Mouse (Mus musculus) lung, adult 2 months (tissue): ENCODE data around the gene Rbms3.

ENCODE experiments used
- CTCF ChIP-seq: fragments of 200-500 bp; IDR thresholded peaks from 2 replicates; pipeline ENCODE4 v1.5.1; 2011; ENCODE audit warnings: mild to moderate bottlenecking, low read length, control low read depth; ENCODE audit not compliant: insufficient read depth
- POLR2A ChIP-seq: fragments of 200-500 bp; IDR thresholded peaks from 2 replicates; pipeline ENCODE4 v1.6.1; 2011; ENCODE audit warnings: low read depth, mild to moderate bottlenecking, control low read depth, low read length, borderline replicate concordance; ENCODE audit errors: extremely low read depth

DNA sequence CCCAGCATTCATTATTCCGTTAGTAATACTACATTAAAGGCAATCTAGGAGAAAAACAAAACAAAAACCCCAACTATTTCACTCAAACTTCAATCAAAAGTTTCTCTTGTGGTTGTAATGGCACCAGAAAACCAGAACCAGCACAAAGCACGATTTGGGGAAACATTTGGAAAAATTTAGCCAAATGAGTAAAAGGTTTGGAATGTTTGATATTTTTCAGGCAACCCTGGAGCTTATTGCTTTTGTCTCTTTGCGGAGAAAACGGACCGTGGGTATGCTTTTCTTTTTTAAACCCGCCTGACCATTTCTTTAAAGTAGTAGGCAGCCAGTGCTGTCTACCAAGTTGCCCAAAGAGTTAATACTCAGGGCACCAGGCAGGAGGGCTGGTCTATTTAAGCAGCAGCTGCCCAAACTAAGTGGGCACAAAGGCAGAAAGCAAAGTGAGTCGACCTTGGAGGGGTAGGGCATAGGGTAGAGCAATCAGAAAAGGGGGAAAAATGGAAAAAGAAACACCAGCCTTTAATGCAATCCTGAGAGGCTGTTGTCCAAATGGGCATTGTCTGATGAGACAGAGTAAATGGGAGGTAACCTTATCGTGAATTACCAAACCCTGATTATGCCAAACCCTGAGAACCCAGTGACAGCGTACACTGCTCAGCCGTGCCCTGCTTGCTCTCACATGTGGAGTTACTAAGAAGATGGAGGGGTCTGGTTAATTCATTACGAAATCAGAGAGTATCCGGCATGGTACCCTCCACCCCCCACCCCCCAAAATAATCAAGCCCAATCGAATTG, 379.5 kb downstream of the Rbms3 start:
- TF ChIP-seq POLR2A (no peak), CTCF (no peak)
